Mouse (Mus musculus): Measurements from ENCODE around the gene Nfe2l3. TPM values are rescaled to one million over a fixed set of nuclear protein-coding genes. Genes with fewer than 3 reads are reported as not detected.

Nfe2l3 gene
- polyA plus RNA-seq, 1 experiment from 2014 or later = 4.5 TPM

GRCm38 (mm10) chr6:51404502-51404901, 28.0 kb upstream of the Nfe2l3 start:
- no peaks in the 10 kb centered on the region for H3K4me1 ChIP-seq
- no peak overlapping the region for H3K4me2 ChIP-seq (replicated peaks)
- no peaks in the 10 kb centered on the region for H3K36me3 ChIP-seq
- H3K4me3 ChIP-seq = no peak overlapping the region
- no peaks in the 10 kb centered on the region for H3K27me3 ChIP-seq
- no peak overlapping the region for H3K27ac ChIP-seq
- 73% methylated on average over 4 of the region's 4 CpGs for WGBS
- no peaks in the 10 kb centered on the region for H3K9me3 ChIP-seq (replicated peaks)
- no peak for ATAC-seq (ENCODE audit: low FRiP score)
- H3K9ac ChIP-seq = no peak overlapping the region

- no peak overlapping the region for H3K9ac ChIP-seq
- H3K4me3 ChIP-seq = no peak overlapping the region
- no peaks in the 10 kb centered on the region; the same call in 1 of the 2 replicates for H3K9me3 ChIP-seq (replicated peaks)
- no peak overlapping the region for H3K27ac ChIP-seq
- WGBS = 63% methylated on average over 1 of the region's 1 CpGs
- H3K27me3 ChIP-seq = no peaks in the 10 kb centered on the region
- no peaks in the 10 kb centered on the region for H3K36me3 ChIP-seq
- no peak overlapping the region for H3K4me2 ChIP-seq (replicated peaks)
- H3K4me1 ChIP-seq = no peaks in the 10 kb centered on the region
- ATAC-seq (ENCODE audit: low FRiP score) = no peak
Observed at GRCm38 (mm10) chr6:51416433-51416832, 16.0 kb upstream of the Nfe2l3 start.

GRCm38 (mm10) chr6:51417306-51417936, 15.0 kb upstream of the Nfe2l3 start:
- no peak overlapping the region for H3K4me2 ChIP-seq (replicated peaks)
- 92% methylated on average over 4 of the region's 4 CpGs for WGBS
- no peaks in the 10 kb centered on the region for H3K27me3 ChIP-seq
- no peak for ATAC-seq (ENCODE audit: low FRiP score)
- H3K36me3 ChIP-seq = no peaks in the 10 kb centered on the region
- H3K4me3 ChIP-seq = no peak overlapping the region
- H3K27ac ChIP-seq = no peak overlapping the region
- peaks cover 5% of the 10 kb centered on the region; the same call in 1 of the 2 replicates for H3K9me3 ChIP-seq (replicated peaks)
- no peaks in the 10 kb centered on the region for H3K4me1 ChIP-seq
- no peak overlapping the region for H3K9ac ChIP-seq

GRCm38 (mm10) chr6:51423466-51424122, 8.9 kb upstream of the Nfe2l3 start:
- WGBS = 59% methylated on average over 11 of the region's 11 CpGs
- Histone ChIP-seq H3K9me3 (replicated peaks) (0 out of 2 replicates have a peak, but pooled peaks cover 5% of the 10 kb centered on the region), H3K4me3 (no peak overlapping the region), H3K36me3 (no peaks in the 10 kb centered on the region), H3K27ac (no peak overlapping the region), H3K9ac (no peak overlapping the region), H3K4me1 (no peaks in the 10 kb centered on the region), H3K4me2 (replicated peaks) (no peak overlapping the region), H3K27me3 (no peaks in the 10 kb centered on the region)
- ATAC-seq (ENCODE audit: low FRiP score) = no peak

- Histone ChIP-seq H3K9ac (no peak overlapping the region), H3K9me3 (replicated peaks) (0 out of 2 replicates have a peak, but pooled peaks cover 5% of the 10 kb centered on the region), H3K36me3 (no peaks in the 10 kb centered on the region), H3K27ac (no peak overlapping the region), H3K4me1 (no peaks in the 10 kb centered on the region), H3K4me3 (no peak overlapping the region), H3K4me2 (replicated peaks) (no peak overlapping the region), H3K27me3 (no peaks in the 10 kb centered on the region)
- no peak for ATAC-seq (ENCODE audit: low FRiP score)
- 95% methylated on average over 2 of the region's 2 CpGs for WGBS
Observed at GRCm38 (mm10) chr6:51424537-51424936, 7.9 kb upstream of the Nfe2l3 start.

GRCm38 (mm10) chr6:51434270-51434669, 1.8 kb downstream of the Nfe2l3 start:
- Histone ChIP-seq H3K9ac (no peak overlapping the region), H3K4me2 (replicated peaks) (no peak overlapping the region; the same call in 1 of the 2 replicates), H3K27me3 (peaks cover 35% of the 10 kb centered on the region), H3K4me1 (peaks cover 6% of the 10 kb centered on the region), H3K9me3 (replicated peaks) (no peaks in the 10 kb centered on the region), H3K27ac (no peak overlapping the region), H3K4me3 (0 out of 2 replicates have a peak overlapping the region, but pooled peaks have one; percentile 50), H3K36me3 (no peaks in the 10 kb centered on the region)
- 35% methylated on average over 7 of the region's 7 CpGs for WGBS
- no peak for ATAC-seq (ENCODE audit: low FRiP score)

- WGBS = 78% methylated on average over 4 of the region's 4 CpGs
- no peak overlapping the region for H3K27ac ChIP-seq
- H3K4me2 ChIP-seq (replicated peaks) = no peak overlapping the region
- H3K9me3 ChIP-seq (replicated peaks) = no peaks in the 10 kb centered on the region
- H3K36me3 ChIP-seq = no peaks in the 10 kb centered on the region
- H3K9ac ChIP-seq = no peak overlapping the region
- no peak for ATAC-seq (ENCODE audit: low FRiP score)
- H3K27me3 ChIP-seq = peaks cover 25% of the 10 kb centered on the region
- H3K4me3 ChIP-seq = no peak overlapping the region
- H3K4me1 ChIP-seq = peaks cover 4% of the 10 kb centered on the region
Observed at GRCm38 (mm10) chr6:51437665-51438064, 5.2 kb downstream of the Nfe2l3 start.

- no peak overlapping the region for H3K27ac ChIP-seq
- no peak overlapping the region for H3K9ac ChIP-seq
- no peak for ATAC-seq (ENCODE audit: low FRiP score)
- H3K36me3 ChIP-seq = no peaks in the 10 kb centered on the region
- H3K9me3 ChIP-seq (replicated peaks) = no peaks in the 10 kb centered on the region
- H3K4me3 ChIP-seq = no peak overlapping the region
- H3K4me2 ChIP-seq (replicated peaks) = no peak overlapping the region
- no peaks in the 10 kb centered on the region for H3K4me1 ChIP-seq
- WGBS = 88% methylated on average over 9 of the region's 9 CpGs
- H3K27me3 ChIP-seq = peaks cover 14% of the 10 kb centered on the region
Observed at GRCm38 (mm10) chr6:51438826-51439330, 6.4 kb downstream of the Nfe2l3 start.

- no peaks in the 10 kb centered on the region for H3K9me3 ChIP-seq (replicated peaks)
- 57% methylated on average over 9 of the region's 9 CpGs for WGBS
- ATAC-seq (ENCODE audit: low FRiP score) = no peak
- H3K4me3 ChIP-seq = no peak overlapping the region
- H3K27me3 ChIP-seq = no peaks in the 10 kb centered on the region
- H3K36me3 ChIP-seq = no peaks in the 10 kb centered on the region
- H3K27ac ChIP-seq = no peak overlapping the region
- H3K4me1 ChIP-seq = no peaks in the 10 kb centered on the region
- no peak overlapping the region for H3K4me2 ChIP-seq (replicated peaks)
- H3K9ac ChIP-seq = no peak overlapping the region
Observed at GRCm38 (mm10) chr6:51442191-51442835, 9.8 kb downstream of the Nfe2l3 start.

GRCm38 (mm10) chr6:51452927-51453503, 20.5 kb downstream of the Nfe2l3 start:
- H3K9ac ChIP-seq = no peak overlapping the region
- ATAC-seq (ENCODE audit: low FRiP score) = no peak
- H3K27me3 ChIP-seq = no peaks in the 10 kb centered on the region
- no peaks in the 10 kb centered on the region for H3K9me3 ChIP-seq (replicated peaks)
- H3K4me2 ChIP-seq (replicated peaks) = no peak overlapping the region
- no peaks in the 10 kb centered on the region for H3K4me1 ChIP-seq
- no peak overlapping the region for H3K4me3 ChIP-seq
- WGBS = 65% methylated on average over 7 of the region's 7 CpGs
- H3K36me3 ChIP-seq = peaks cover 9% of the 10 kb centered on the region; the same call in 1 of the 2 replicates
- no peak overlapping the region for H3K27ac ChIP-seq

GRCm38 (mm10) chr6:51454949-51455348, 22.5 kb downstream of the Nfe2l3 start:
- ATAC-seq (ENCODE audit: low FRiP score) = no peak
- Histone ChIP-seq H3K9me3 (replicated peaks) (no peaks in the 10 kb centered on the region), H3K4me1 (no peaks in the 10 kb centered on the region), H3K27ac (no peak overlapping the region), H3K4me2 (replicated peaks) (no peak overlapping the region), H3K4me3 (no peak overlapping the region), H3K36me3 (peaks cover 20% of the 10 kb centered on the region), H3K9ac (no peak overlapping the region), H3K27me3 (no peaks in the 10 kb centered on the region)
- 64% methylated on average over 3 of the region's 3 CpGs for WGBS

- 86% methylated on average over 1 of the region's 1 CpGs for WGBS
- H3K27me3 ChIP-seq = no peaks in the 10 kb centered on the region
- H3K9me3 ChIP-seq (replicated peaks) = no peaks in the 10 kb centered on the region
- no peak overlapping the region for H3K9ac ChIP-seq
- H3K4me2 ChIP-seq (replicated peaks) = no peak overlapping the region
- H3K27ac ChIP-seq = no peak overlapping the region
- peaks cover 29% of the 10 kb centered on the region for H3K36me3 ChIP-seq
- no peak overlapping the region for H3K4me3 ChIP-seq
- no peak for ATAC-seq (ENCODE audit: low FRiP score)
- H3K4me1 ChIP-seq = no peaks in the 10 kb centered on the region
Observed at GRCm38 (mm10) chr6:51456198-51456597, 23.7 kb downstream of the Nfe2l3 start.
